Mouse (Mus musculus) lung, adult 10 weeks (tissue): ENCODE measurements around the gene Trpv6. TPM values are rescaled to one million over a fixed set of nuclear protein-coding genes. Genes with fewer than 3 reads are reported as not detected.

ENCODE experiments used
- polyA plus RNA-seq: library from polyadenylated mRNA; stranded (reverse); fragments of 350-450 nt; fragmentation: Illumina TruSeq; extraction: RNeasy Lipid Tissue Mini Kit (QIAGEN cat#74804); gene quantifications from one replicate; pipeline ENCODE4 v1.2.3, GENCODE M21; 2014; ENCODE audit warnings: low read depth, low replicate concordance; ENCODE audit not compliant: insufficient read depth

Trpv6 gene
- polyA plus RNA-seq: 3.7 TPM

GRCm38 (mm10) chr6:41636178-41636577 is at the start of gene Trpv6:
Gene Trpv6, minus strand, starts transcription at chr6:41636405.

GRCm38 (mm10) chr6:41684131-41684530 is 47.9 kb upstream of the Trpv6 start, which contains the start of gene Llcfc1:
Gene Llcfc1, plus strand, starts transcription at chr6:41684431.

GRCm38 (mm10) chr6:41680669-41681068 is 44.5 kb upstream of the Trpv6 start, which contains the start of gene Trpv5:
Gene Trpv5, minus strand, starts transcription at chr6:41680769.

GRCm38 (mm10) chr6:41605061-41605793 is 31.0 kb downstream of the Trpv6 start, which contains the start of gene Ephb6:
Gene Ephb6, plus strand, starts transcription at chr6:41605482.

Other genes with a start within 250 kb of the Trpv6 start
- not detected for gene Gm5771, start 244.0 kb downstream of the Trpv6 start, polyA plus RNA-seq
- not detected for gene Gm10334, start 190.3 kb downstream of the Trpv6 start, polyA plus RNA-seq
- gene Prss1, start 177.5 kb downstream of the Trpv6 start, polyA plus RNA-seq: not detected
- gene Prss2, start 114.6 kb downstream of the Trpv6 start, polyA plus RNA-seq: not detected
- 6.2 TPM for gene Ephb6, start 30.9 kb downstream of the Trpv6 start, polyA plus RNA-seq
- gene Trpv5, start 44.4 kb upstream of the Trpv6 start, polyA plus RNA-seq: not detected
- not detected for gene Llcfc1, start 48.0 kb upstream of the Trpv6 start, polyA plus RNA-seq
- gene Kel, start 67.9 kb upstream of the Trpv6 start, polyA plus RNA-seq: not detected
- not detected for gene Olfr459, start 138.8 kb upstream of the Trpv6 start, polyA plus RNA-seq
- not detected for gene Pip, start 211.1 kb upstream of the Trpv6 start, polyA plus RNA-seq
- gene Sval2, start 216.6 kb upstream of the Trpv6 start, polyA plus RNA-seq: not detected